Mouse (Mus musculus): ENCODE results near the gene Sirt1.
"Not testable (repeated sequence)": the region's sequence is repeated elsewhere in the genome, so short reads cannot be mapped to it uniquely, and the experiment has no call there.

The Sirt1 gene

GRCm38 (mm10) chr10:63381498-63382280, at the start of gene Sirt1:
Gene Sirt1, minus strand, starts transcription at chr10:63381704.
- peak; percentile 17 for DNase-seq (ENCODE audit: low spot score)

GRCm38 (mm10) chr10:63429785-63430305, 48.3 kb upstream of the Sirt1 start, which contains the start of gene Ctnna3:
Gene Ctnna3, plus strand, starts transcription at chr10:63430098.
- peak; percentile 95 for DNase-seq (ENCODE audit: low spot score)

GRCm38 (mm10) chr10:63429380-63429779, 47.9 kb upstream of the Sirt1 start:
- peak; percentile 95 for DNase-seq (ENCODE audit: low spot score)

GRCm38 (mm10) chr10:63429023-63429340, 47.5 kb upstream of the Sirt1 start:
- no peak for DNase-seq (ENCODE audit: low spot score)

GRCm38 (mm10) chr10:63428243-63429022, 46.9 kb upstream of the Sirt1 start:
- peak; percentile 69 for DNase-seq (ENCODE audit: low spot score)

- DNase-seq (ENCODE audit: low spot score), result no peak
Measured at GRCm38 (mm10) chr10:63427146-63427545, 45.6 kb upstream of the Sirt1 start.

- DNase-seq (ENCODE audit: low spot score), result peak; percentile 25
Measured at GRCm38 (mm10) chr10:63424475-63424814, 42.9 kb upstream of the Sirt1 start.

- no peak for DNase-seq (ENCODE audit: low spot score)
Measured at GRCm38 (mm10) chr10:63423591-63424474, 42.3 kb upstream of the Sirt1 start.

GRCm38 (mm10) chr10:63422736-63422992, 41.2 kb upstream of the Sirt1 start:
- no peak for DNase-seq (ENCODE audit: low spot score)

GRCm38 (mm10) chr10:63421739-63422735, 40.5 kb upstream of the Sirt1 start, which contains the start of gene Gm7075:
Gene Gm7075, minus strand, starts transcription at chr10:63421789.
- peak; percentile 63 for DNase-seq (ENCODE audit: low spot score)

GRCm38 (mm10) chr10:63417061-63417460, 35.6 kb upstream of the Sirt1 start:
- DNase-seq (ENCODE audit: low spot score), result no peak

GRCm38 (mm10) chr10:63415850-63416249, 34.3 kb upstream of the Sirt1 start:
- DNase-seq (ENCODE audit: low spot score), result no peak

- DNase-seq (ENCODE audit: low spot score), result no peak
Measured at GRCm38 (mm10) chr10:63415287-63415686, 33.8 kb upstream of the Sirt1 start.

- DNase-seq (ENCODE audit: low spot score), result no peak
Measured at GRCm38 (mm10) chr10:63412756-63413155, 31.3 kb upstream of the Sirt1 start.

GRCm38 (mm10) chr10:63411674-63412073, 30.2 kb upstream of the Sirt1 start:
- DNase-seq (ENCODE audit: low spot score), result not testable (repeated sequence)

GRCm38 (mm10) chr10:63410162-63410956, 28.9 kb upstream of the Sirt1 start:
- peak; percentile 11 for DNase-seq (ENCODE audit: low spot score)

GRCm38 (mm10) chr10:63403636-63404035, 22.1 kb upstream of the Sirt1 start:
- no peak for DNase-seq (ENCODE audit: low spot score)

- DNase-seq (ENCODE audit: low spot score), result no peak
Measured at GRCm38 (mm10) chr10:63402731-63403504, 21.4 kb upstream of the Sirt1 start.

GRCm38 (mm10) chr10:63396963-63397362, 15.5 kb upstream of the Sirt1 start:
- no peak for DNase-seq (ENCODE audit: low spot score)

All from embryo, embryonic 10 days (tissue).